Mouse (Mus musculus) cerebellum, postnatal 10 days (tissue): ENCODE results near the gene Colq.

Experiments used
- DNase-seq, 2 experiments: peaks; one replicate each; pipeline ENCODE4 v3.0.0; 2021; ENCODE audit warnings: mixed read lengths in 2 of 2

Gene Colq

DNA sequence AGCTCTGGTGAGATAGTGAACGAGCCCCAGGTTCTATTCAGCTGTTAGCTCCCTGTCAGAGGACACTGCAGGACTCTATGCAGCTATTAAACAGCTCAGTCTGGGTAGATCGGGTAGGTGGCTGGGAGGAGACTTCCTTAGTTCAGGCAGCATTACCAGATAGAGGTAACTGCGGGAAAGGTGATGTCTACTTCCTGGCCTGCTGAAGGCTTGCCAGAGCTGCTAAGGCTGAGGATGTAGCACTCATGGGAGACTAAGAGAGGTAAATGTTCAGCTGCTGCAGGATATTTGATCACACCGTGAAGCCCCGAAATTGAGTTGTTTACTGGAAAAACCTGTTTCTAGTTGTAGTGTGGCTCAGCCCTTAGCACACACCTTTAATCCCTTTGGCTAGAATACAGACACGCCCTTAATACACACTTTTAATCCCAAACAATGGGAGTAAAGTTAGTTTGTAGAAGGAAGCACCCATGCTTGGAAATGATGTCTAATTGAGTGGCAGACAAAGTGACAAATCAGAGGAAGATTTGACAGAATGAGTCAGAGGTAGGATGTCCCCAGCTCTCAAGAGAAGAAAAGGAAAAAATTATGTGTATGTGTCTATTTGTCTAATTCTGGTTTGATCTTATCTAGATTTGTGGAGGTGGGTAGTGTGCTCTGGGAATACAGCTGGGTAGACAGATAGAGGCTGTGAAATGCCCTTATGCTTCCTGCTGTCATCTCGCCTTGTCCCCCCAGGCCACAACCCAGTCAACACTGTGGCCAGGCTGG, 65.9 kb downstream of the Colq start:
- no peak for DNase-seq

DNA sequence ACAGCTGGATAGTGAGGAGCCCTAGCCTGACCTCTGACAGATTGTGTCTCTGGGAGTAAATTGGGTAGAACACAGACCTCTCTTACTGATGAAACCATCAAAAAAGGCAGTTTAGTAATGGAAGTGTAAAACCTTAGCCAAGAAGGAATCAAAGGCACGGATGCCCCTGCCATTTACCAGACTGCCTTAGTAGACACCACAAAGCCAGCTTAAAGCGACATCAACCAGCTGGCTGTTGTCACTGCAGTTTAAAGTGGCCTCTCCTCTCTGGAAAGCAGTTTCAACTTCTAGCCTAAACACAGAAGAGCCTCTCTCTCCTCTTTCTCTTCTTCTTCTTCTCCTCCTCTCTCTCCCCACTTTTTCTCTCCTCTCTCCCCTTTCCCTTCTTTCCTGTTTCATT, 69.8 kb downstream of the Colq start:
- no peak for DNase-seq

DNA sequence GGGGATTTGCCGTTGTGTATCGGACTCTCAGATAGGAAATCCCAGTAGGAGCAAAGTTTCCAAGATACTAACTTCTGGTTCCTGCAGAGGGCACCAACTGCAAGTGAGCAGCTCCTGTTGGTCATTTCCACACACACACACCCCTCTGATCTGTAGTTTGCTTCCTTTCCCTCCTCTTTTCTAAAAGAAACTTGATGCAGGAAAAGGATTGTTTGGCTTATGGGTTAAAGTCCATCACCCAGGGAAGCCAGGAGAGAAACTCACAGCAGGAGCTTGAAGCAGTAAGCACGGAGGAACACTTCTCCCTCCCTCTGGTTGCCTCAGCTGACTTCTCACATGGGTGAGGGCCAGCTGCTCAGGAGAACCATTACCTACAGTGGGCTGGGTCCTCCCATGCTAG, 72.0 kb downstream of the Colq start:
- peak in 1 of 2 experiments; percentile 36 for DNase-seq

DNA sequence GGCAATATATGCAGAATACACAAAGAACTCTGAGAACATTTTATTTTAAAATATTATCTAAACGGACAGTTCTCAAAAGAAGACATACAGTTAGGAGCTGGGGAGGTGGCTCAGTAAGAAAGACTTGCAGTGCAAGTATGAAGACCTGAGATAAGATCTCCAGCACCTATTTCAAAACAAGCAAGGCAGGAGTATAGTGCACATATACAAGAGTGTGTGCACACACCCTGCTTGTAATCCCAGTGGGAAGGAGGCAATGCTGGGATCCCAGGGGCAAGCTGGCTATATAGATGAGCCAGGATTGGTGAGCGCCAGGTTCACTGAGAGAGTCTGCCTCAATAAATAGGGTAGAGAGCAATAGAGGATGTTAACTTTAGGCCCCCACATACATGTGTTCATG, 75.2 kb downstream of the Colq start:
- DNase-seq = no peak

DNA sequence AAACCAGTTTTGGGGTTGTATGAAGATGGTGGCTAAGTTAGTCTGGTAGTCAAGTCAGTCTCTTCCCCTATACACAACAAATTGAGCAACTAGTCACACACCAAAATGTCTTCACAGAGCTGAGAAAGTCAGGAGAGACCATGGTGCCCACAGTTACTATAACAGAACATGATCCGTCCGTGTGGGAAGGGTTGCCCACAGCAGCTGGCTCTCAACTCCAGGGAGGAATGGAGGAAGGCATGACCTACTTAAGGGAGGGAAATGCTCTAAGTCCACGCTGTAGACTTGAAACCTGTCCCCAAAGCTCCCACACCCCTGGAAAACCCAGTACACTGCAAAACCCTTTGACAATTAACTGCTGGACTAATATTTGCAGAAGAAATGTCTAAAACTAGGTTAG, 80.8 kb downstream of the Colq start:
- DNase-seq = no peak

DNA sequence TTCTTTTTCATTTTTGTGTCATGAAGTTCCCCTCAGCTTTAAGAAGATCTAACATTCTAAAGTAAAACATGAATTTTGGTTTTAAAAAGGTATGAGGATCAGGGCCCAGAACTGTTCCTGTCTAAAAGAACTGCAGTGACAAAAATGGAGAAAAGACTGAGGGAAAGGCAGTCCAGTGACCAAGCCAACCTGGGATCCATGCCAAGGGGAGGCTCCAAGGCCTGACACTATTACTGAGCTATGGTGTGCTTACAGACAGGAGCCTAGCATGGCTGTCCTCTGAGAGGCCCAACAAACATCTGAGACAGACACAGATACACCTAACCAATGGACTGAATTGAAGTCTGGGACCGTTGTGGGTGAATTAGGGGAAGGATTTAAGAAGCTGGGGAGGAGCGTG, 81.2 kb downstream of the Colq start:
- peak; percentile 71 to 74 for DNase-seq

DNA sequence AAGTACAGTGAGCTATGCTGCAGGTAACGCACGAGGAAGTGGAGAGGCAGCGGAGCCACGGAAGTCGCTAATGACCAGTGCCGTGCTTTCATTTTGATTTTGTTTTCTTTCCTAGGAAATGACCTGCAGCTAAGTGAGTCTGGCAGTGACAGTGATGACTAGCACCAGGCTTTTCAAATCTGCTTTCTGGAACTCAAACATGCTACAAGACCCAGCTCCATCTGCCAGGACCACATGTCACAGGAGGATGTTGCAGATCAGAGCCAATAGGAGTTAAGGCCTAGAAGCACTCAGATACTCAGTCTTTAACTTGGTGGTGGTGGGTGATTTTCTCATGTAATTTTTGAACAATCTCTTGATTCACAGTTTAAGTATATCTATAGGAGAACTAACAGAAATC, 84.7 kb downstream of the Colq start:
- peak; percentile 70 to 71 for DNase-seq

DNA sequence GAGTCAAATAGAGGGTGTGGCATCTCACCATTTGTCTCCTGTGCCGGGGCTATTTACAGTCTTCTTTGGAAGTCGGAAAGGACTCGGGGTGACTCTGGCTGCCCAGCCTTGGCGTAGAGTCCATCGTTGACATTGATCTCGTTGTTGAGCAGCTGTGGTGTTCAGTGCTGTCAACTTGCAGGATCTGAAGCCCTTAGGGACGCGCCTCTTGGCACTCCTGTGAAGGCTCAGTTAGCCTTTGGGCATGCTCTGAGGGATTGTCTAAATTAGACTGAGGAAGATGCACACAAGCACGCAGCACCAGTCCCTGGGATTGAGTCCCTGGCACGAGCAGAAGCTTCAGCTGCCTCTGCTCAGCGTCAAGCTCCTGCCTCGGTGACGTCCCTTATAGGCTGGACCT, 87.7 kb downstream of the Colq start:
- DNase-seq = no peak

DNA sequence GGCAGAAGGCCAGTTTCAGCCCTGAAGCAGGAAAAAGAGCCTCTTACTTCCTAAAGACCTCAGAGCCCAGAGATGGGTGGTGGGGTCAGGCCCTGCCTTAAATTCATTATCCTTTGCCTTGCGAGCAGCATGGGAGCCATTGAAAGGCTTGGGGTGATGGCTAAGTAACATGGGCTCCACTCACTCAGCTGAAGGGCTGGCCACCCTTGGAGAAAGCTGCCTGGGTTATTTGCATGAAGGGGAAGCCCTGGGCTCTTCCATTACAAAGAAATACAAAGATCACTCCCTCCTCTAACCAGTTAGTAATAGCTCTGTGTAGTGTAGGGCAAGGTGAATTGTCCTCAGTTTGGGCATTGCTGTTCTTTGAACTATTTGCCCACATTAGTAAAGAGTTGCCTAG, 91.6 kb downstream of the Colq start:
- no peak for DNase-seq

DNA sequence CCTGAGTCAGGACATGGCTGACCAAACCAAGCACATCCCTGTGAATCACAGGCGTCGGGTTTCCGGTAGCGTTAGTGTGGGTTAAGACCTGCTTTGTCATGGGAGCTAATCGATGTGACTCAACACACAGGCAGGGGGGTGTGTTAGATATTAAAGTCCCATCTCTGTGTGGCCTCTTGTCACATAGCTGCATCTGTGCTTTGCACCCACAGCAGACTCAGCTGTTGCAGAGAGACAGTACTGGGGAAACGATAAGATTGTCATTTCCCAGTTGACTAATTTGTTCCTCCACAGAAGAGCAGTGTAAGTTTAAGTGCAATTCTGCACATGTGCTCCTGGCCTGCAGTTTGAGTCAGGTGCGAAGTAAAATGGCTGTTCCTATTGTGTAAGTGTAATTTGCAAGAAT, 94.9 kb downstream of the Colq start:
- no peak for DNase-seq

DNA sequence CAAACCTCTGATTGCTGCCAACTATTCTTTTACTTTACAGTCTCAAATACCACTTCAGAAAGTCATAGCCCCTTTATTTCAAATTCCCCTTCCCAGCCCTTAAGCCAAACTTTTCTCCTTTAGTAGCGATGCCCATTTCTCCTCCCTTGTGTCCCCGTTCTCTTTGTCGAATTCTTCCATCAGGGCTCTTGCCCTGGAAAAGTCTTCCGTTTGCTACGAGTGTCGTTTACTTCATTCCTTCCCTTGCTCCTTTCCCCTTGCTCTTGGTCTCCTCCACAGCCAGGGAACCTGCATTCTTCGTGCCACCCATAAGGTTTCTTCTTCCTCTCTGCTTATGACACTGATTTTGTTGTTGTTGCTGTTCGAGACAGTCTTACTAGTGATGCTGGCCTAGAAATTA, 95.6 kb downstream of the Colq start:
- DNase-seq = no peak

DNA sequence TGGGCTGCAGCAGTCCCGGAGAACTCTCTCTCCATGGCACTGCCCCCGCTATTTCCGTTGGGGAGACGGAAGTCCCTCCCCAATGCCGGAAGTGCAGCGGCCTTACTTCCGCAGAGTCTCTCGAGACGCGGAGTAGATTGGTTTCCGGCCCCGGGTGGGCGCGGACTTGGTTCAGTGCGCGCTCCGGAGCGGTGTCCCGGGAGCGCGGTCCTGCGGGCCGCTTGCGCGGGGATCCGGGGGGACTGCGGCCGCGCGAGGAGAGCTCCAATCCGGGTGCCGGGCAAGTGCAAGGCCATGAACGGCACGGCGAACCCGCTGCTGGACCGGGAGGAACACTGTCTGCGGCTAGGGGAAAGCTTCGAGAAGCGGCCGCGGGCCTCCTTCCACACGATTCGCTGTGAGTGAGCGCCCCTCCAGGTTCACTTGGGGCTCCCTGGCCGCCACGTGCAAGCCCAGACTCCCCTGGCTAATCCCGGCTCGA, 96.1 kb downstream of the Colq start, which contains the start of gene Mettl6:
Gene Mettl6, minus strand, starts transcription at position 66 of the 481 bp plus-strand sequence.
- peak; percentile 92 to 93 for DNase-seq

DNA sequence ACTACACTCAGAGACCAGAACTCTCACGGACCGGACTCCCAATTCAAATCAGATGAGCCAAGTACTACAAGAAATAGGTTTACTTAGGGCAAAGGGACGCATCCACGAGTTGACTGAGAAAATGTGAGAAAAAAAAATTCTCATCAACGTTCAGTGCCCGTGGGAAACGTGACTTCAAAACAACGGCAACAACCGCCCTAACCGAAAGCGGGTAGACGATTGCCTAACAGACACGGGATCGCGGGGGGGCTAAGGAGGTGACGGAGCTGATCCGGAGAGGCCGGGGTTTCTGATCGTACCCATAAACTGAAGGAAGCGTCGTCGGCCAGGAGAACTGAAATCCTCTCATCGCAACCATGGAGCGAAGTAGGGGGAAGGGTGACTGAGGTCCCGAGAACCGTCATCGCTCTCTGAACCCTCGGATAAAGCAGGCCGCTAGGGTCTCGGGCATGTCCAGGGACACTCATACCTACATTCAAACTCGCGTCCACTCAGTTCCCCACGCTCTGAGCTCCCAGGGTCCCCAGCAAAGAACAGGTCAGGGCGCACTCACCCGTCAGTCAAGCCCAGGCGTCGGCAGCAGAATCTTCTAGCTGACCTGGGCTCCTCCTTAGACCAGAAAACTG, 96.7 kb downstream of the Colq start, which contains the start of gene Eaf1:
Gene Eaf1, plus strand, starts transcription at position 51 of the 626 bp plus-strand sequence.
- DNase-seq = peak; percentile 39 to 58

DNA sequence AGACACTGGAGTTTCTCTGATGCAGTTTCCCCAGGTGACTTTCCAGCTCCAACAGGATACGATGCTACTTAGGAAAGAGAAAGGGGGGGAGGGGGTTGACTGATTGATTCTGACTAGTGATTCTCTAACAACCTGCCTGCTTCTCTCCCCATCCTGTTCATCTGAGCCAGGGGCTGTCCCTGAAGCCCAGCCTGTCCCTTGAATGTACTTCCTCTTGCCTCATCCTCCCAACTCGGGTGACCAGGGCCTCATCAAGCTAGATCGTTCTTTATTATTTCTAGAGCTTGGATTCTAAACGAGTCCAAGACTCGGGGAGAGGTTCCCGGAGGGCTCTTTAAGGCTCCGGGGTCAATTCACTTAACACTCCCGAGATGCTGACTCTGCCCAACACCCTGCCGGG, 97.2 kb downstream of the Colq start:
- no peak for DNase-seq

DNA sequence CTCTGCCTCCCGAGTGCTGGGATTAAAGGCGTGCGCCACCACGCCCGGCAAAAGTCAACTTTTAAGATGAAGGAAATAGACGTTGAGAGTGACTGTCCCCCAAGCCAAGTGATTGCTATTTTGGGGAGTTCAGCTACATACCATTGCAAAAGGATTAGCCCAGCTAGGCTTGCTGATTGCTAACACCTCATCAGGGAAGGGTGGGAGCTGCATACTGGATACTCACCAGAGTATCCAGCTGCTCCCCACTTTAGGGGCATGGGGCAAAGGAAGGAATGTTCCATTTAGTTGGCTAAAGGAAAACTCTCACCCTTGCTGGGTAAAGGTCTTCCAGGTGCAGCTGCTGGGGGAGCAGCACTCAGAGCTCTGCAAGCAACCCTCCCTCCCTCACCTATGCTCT, 103.1 kb downstream of the Colq start:
- DNase-seq = no peak

DNA sequence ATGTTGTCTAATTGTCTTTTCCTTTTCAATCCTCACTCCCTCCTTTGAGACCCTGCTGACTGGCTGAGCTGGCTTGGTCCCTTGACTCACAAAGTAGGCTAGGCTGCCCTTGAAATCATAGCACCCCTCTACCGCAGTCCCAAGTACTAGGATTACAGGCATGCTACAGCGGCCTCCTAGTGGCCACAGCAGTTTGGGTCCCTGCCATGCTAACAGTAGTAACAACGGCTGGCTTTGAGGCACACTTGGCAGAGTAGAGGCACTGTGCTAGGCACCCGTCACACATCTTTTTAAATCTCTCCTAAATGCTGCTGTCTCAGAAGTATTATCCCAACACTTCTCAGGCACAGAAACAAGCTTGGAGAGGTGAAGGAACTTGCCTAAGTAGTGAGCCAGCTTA, 104.7 kb downstream of the Colq start:
- no peak for DNase-seq

DNA sequence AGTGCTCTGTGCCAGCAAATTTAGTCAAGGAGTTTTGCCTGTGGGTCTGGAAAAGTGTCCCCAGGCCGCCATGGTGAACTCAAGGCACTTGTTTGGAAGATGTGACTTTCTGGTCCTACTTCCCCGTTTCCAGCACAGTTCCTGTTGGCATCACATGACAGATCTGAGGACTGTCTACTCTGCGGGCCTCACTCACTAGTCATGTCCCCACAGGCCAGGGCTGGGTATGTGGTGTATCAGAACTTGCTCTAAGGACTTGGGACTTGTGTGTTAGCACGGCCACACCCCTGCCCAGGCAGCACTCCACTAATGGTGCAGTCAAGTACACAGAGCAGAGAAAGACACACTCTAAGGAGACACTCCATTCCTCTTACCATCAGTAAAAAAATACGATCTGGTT, 108.7 kb downstream of the Colq start:
- DNase-seq = no peak

DNA sequence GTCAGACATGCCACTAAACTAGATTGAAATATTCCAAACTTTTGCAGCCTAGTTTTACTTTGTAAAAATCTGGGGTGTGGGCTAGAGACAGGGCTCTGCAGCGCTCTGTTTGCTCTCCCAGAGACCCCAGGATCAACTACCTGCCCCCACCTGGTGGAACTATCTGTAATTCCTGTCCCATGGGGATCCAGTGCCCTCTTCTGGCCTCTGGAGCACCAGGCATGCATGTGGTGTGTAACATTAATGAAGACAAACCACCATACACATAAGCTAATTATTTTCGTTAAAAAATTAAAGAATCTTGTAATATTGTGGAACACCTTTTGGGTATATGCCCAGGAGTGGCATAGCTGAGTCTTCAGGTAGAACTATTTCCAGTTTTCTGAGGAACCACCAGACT, 117.8 kb downstream of the Colq start:
- no peak for DNase-seq
